Comparison of ENCODE assay signal across 8 mouse cellular contexts in genomic region chr9:56938374-56938773, GRCm38 (mm10). TPM values are rescaled to one million over a fixed set of nuclear protein-coding genes. Genes with fewer than 3 reads are reported as not detected.
A peak's percentile ranks its signal among the peaks of the same experiment; 100 is the strongest.
DNase-seq lines count a peak whose midpoint lies in the region; ATAC-seq and TF ChIP-seq lines count a peak whose summit lies in the region.

No protein-coding gene starts in this region.

- peak overlapping the region; percentile 77 for H3ac ChIP-seq in myocyte (ENCODE audit: control insufficient read depth, insufficient read length)

- peak overlapping the region; percentile 74 to 99 (median 99) for H3K4me3 ChIP-seq in CH12.LX (replicated peaks in 1 of 3; ENCODE audit: low read depth in 2 of 3, low read length in 2 of 3, poor library complexity in 1 of 3)
- peak overlapping the region; percentile 99 for H3K4me3 ChIP-seq in bone marrow, adult 2 months (replicated peaks; ENCODE audit: control insufficient read depth, low read depth, low read length)
- peak overlapping the region; percentile 69 to 83 for H3K4me3 ChIP-seq in heart, embryonic 14.5 days (ENCODE audit: control insufficient read depth in 1 of 2, insufficient read depth in 1 of 2, low read depth in 1 of 2, low read length in 2 of 2)
- H3K4me3 ChIP-seq in limb, embryonic 10.5 days, result peak overlapping the region; percentile 83
- peak overlapping the region; percentile 93 for H3K4me3 ChIP-seq in myocyte

- TF ChIP-seq POLR2A in CH12.LX (IDR thresholded peaks at IDR 0.05; ENCODE audit: low read depth, low read length) (no peak), myocyte (IDR thresholded peaks at IDR 0.05; ENCODE audit: insufficient read length, low read depth) (no peak)
- no peak for TF ChIP-seq POLR2A in bone marrow, adult 2 months (IDR thresholded peaks at IDR 0.05; ENCODE audit: borderline replicate concordance, control insufficient read depth, low read depth, low read length)

- H3K9me3 ChIP-seq in CH12.LX (replicated peaks; ENCODE audit: low read length), result peaks cover 5% of the 10 kb centered on the region
- no peaks in the 10 kb centered on the region for H3K9me3 ChIP-seq in heart, embryonic 14.5 days (ENCODE audit: control insufficient read depth, low read length)
- H3K9me3 ChIP-seq in limb, embryonic 10.5 days (replicated peaks), result no peaks in the 10 kb centered on the region

- WGBS in bone marrow, adult 2 months, result under 1% methylated on average over 7 of the region's 7 CpGs
- WGBS in heart, embryonic 14.5 days, result under 1% methylated on average over 7 of the region's 7 CpGs
- under 1% methylated on average over 7 of the region's 7 CpGs for WGBS in limb, embryonic 10.5 days

- H3K4me2 ChIP-seq in CH12.LX (ENCODE audit: insufficient read depth, low read depth, poor library complexity, severe bottlenecking), result peak overlapping the region; percentile 84
- peak overlapping the region; percentile 85 for H3K4me2 ChIP-seq in heart, embryonic 14.5 days (ENCODE audit: low read length)
- peak overlapping the region; percentile 77 for H3K4me2 ChIP-seq in myocyte (ENCODE audit: low read depth)

- no peak overlapping the region for H3K27ac ChIP-seq in CH12.LX (ENCODE audit: insufficient read depth, low read depth)
- no peak overlapping the region for H3K27ac ChIP-seq in bone marrow, adult 2 months (ENCODE audit: control insufficient read depth, insufficient read depth, low read depth, low read length, poor library complexity)
- peak overlapping the region; percentile 46 to 88; a peak in 3 of 4 replicates for H3K27ac ChIP-seq in heart, embryonic 14.5 days (replicated peaks in 1 of 2; ENCODE audit: control insufficient read depth in 1 of 2, insufficient read depth in 1 of 2, low read depth in 2 of 2, low read length in 2 of 2)
- H3K27ac ChIP-seq in limb, embryonic 10.5 days, result peak overlapping the region; percentile 87; the same call in 1 of the 2 replicates

- TF ChIP-seq EP300 in CH12.LX (IDR thresholded peaks at IDR 0.05; ENCODE audit: low read length), result no peak

- dilution Hi-C loops in CH12.LX (cut with MboI; ENCODE audit: extremely low pct_ligation_motif_present, extremely low pct_unique_long_range_greater_than_20kb, low sequenced_read_pairs), result no loop called here

- no peak for TF ChIP-seq RAD21 in CH12.LX (IDR thresholded peaks at IDR 0.05; ENCODE audit: low read depth, low read length)

- H3K79me2 ChIP-seq in CH12.LX (replicated peaks; ENCODE audit: control insufficient read depth, extremely low read depth, insufficient read depth, poor library complexity, severe bottlenecking) (peaks cover 28% of the 10 kb centered on the region), myocyte (ENCODE audit: control insufficient read depth, insufficient read depth) (peaks cover 30% of the 10 kb centered on the region)

- no peak for DNase-seq in CH12.LX (ENCODE audit: extremely low read depth)
- no peak for DNase-seq in limb, embryonic 10.5 days (ENCODE audit: low spot score)
- no peak for DNase-seq in right cerebral cortex, adult 18-20 months
- DNase-seq in yolk sac, embryonic 10.5 days (ENCODE audit: low spot score), result no peak

- peaks cover 5 to 23% of the 10 kb centered on the region in 2 experiments for H3K4me1 ChIP-seq in CH12.LX (ENCODE audit: control insufficient read depth in 1 of 2, insufficient read depth in 2 of 2)
- peaks cover 2% of the 10 kb centered on the region for H3K4me1 ChIP-seq in bone marrow, adult 2 months (ENCODE audit: control insufficient read depth, insufficient read depth, low read length)
- peaks cover 2 to 14% of the 10 kb centered on the region in 2 experiments; a peak in 1 of 4 replicates for H3K4me1 ChIP-seq in heart, embryonic 14.5 days (ENCODE audit: control insufficient read depth in 2 of 2, insufficient read depth in 2 of 2, low read length in 2 of 2)
- H3K4me1 ChIP-seq in limb, embryonic 10.5 days, result peaks cover 18% of the 10 kb centered on the region; the same call in 1 of the 2 replicates

- in situ Hi-C loops in CH12.LX (cut with MboI; ENCODE audit: low pct_ligation_motif_present, low pct_unique_long_range_greater_than_20kb, low sequenced_read_pairs), result loop anchor here (5.0 kb wide), 2 partner anchors 36 to 204 kb away; no protein-coding TSS in a partner anchor

- ATAC-seq in heart, embryonic 14.5 days (ENCODE audit: insufficient number of reproducible peaks, insufficient read depth, low FRiP score, low read depth), result no peak
- ATAC-seq in frontal cortex, adult (ENCODE audit: low TSS enrichment), result no peak

- peak overlapping the region; percentile 95 for H3K9ac ChIP-seq in CH12.LX (ENCODE audit: insufficient read depth, low read depth)
- peak overlapping the region; percentile 89 for H3K9ac ChIP-seq in heart, embryonic 14.5 days (ENCODE audit: low read length)

- no peak for TF ChIP-seq CTCF in CH12.LX (conservative IDR thresholded peaks at IDR 0.05 in 1 of 2, IDR thresholded peaks at IDR 0.05 in 1 of 2; ENCODE audit: low read depth in 2 of 2, low read length in 2 of 2)
- TF ChIP-seq CTCF in bone marrow, adult 2 months (IDR thresholded peaks at IDR 0.05; ENCODE audit: control insufficient read depth, insufficient read depth, low read length), result no peak

- peaks cover 0 to 32% of the 10 kb centered on the region in 2 experiments for H3K36me3 ChIP-seq in CH12.LX (replicated peaks in 1 of 2; ENCODE audit: control insufficient read depth in 1 of 2, insufficient read depth in 1 of 2, low read length in 1 of 2)
- H3K36me3 ChIP-seq in heart, embryonic 14.5 days (ENCODE audit: control insufficient read depth, insufficient read depth, low read length), result no peaks in the 10 kb centered on the region
- peaks cover 11% of the 10 kb centered on the region; the same call in 1 of the 2 replicates for H3K36me3 ChIP-seq in limb, embryonic 10.5 days
- peaks cover 4% of the 10 kb centered on the region for H3K36me3 ChIP-seq in myocyte (ENCODE audit: control insufficient read depth, insufficient read depth)

- H3K27me3 ChIP-seq in CH12.LX (replicated peaks) (no peaks in the 10 kb centered on the region), myocyte (ENCODE audit: control insufficient read depth, insufficient read depth, insufficient read length) (no peaks in the 10 kb centered on the region)
- H3K27me3 ChIP-seq in heart, embryonic 14.5 days (ENCODE audit: control insufficient read depth, insufficient read depth, low read length), result no peaks in the 10 kb centered on the region
- H3K27me3 ChIP-seq in limb, embryonic 10.5 days (ENCODE audit: low read depth, poor library complexity, severe bottlenecking), result no peaks in the 10 kb centered on the region

TF ChIP-seq in CH12.LX, 34 proteins besides CTCF, POLR2A, EP300 and RAD21:
- TF ChIP-seq BHLHE40 (IDR thresholded peaks at IDR 0.05; ENCODE audit: low read depth, low read length) (peak; percentile 66; the same call in 1 of the 2 replicates), MYC (IDR thresholded peaks at IDR 0.05; ENCODE audit: low read depth, low read length) (peak; percentile 10; the same call in 1 of the 2 replicates), RCOR1 (conservative IDR thresholded peaks at IDR 0.05; ENCODE audit: low read depth, low read length) (no peak)

TF ChIP-seq in myocyte, 11 proteins besides CTCF, POLR2A, EP300 and RAD21 (continues in another document):
- no peak for TF ChIP-seq MYOD1 (IDR thresholded peaks at IDR 0.05; ENCODE audit: control insufficient read depth in 1 of 3, insufficient read length in 2 of 3, low read depth in 2 of 3)
- TF ChIP-seq TCF12 (IDR thresholded peaks at IDR 0.05; ENCODE audit: insufficient read depth, poor library complexity, severe bottlenecking), result no peak
- no peak for TF ChIP-seq SRF (IDR thresholded peaks at IDR 0.05; ENCODE audit: control insufficient read depth, insufficient read length, low read depth)
- no peak for TF ChIP-seq E2F4 (IDR thresholded peaks at IDR 0.05; ENCODE audit: insufficient read depth)
- TF ChIP-seq MYOG (IDR thresholded peaks at IDR 0.05; ENCODE audit: control insufficient read depth in 1 of 3, insufficient read depth in 1 of 3, insufficient read length in 2 of 3, low read depth in 2 of 3), result no peak
- TF ChIP-seq POLR2AphosphoS2 (IDR thresholded peaks at IDR 0.05; ENCODE audit: insufficient read length, low read depth), result no peak

RNA-seq across cellular contexts. Expression of gene Imp3, which starts 1.1 kb away (rescaled TPM):
- total RNA-seq in CH12.LX (2012; rRNA removed) (196 and 197 TPM in 2 replicates), CH12.LX (2014; rRNA removed) (134 and 165 TPM in 2 replicates)
- polyA plus RNA-seq in CH12.LX (2012; ENCODE audit: insufficient read length, low read depth) (134 and 154 TPM in 2 replicates), myocyte (2012; fragmentation: generic; extraction: Trizol) (142 TPM)
- 36.0 and 83.1 TPM in 2 replicates for polyA plus RNA-seq in bone marrow, adult 2 months (2011; ENCODE audit: insufficient read depth, insufficient read length, low replicate concordance, missing spikeins)
- 60.0 and 70.5 TPM in 2 replicates for polyA plus RNA-seq in heart, embryonic 14.5 days (2014; fragmentation: Nextera tagmentation; extraction: Ambion mirVana)
- polyA plus RNA-seq in limb, embryonic 10.5 days (2016; fragmentation: Nextera tagmentation; extraction: Ambion mirVana), result 70.5 and 77.9 TPM in 2 replicates

RNA-seq across cellular contexts. Expression of gene Snx33, which starts 10.2 kb away (rescaled TPM):
- 2.6 and 3.2 TPM in 2 replicates for total RNA-seq in CH12.LX (2012; rRNA removed)
- 1.4 and 1.7 TPM in 2 replicates for total RNA-seq in CH12.LX (2014; rRNA removed)
- polyA plus RNA-seq in CH12.LX (2012; ENCODE audit: insufficient read length, low read depth), result 2.2 and 2.6 TPM in 2 replicates
- 2.4 and 3.4 TPM in 2 replicates for polyA plus RNA-seq in bone marrow, adult 2 months (2011; ENCODE audit: insufficient read depth, insufficient read length, low replicate concordance, missing spikeins)
- 5.5 and 5.9 TPM in 2 replicates for polyA plus RNA-seq in heart, embryonic 14.5 days (2014; fragmentation: Nextera tagmentation; extraction: Ambion mirVana)
- polyA plus RNA-seq in limb, embryonic 10.5 days (2016; fragmentation: Nextera tagmentation; extraction: Ambion mirVana), result 9.3 and 11.6 TPM in 2 replicates
- polyA plus RNA-seq in myocyte (2012; fragmentation: generic; extraction: Trizol), result 9.4 TPM

RNA-seq across cellular contexts. Expression of gene Snupn, which starts 12.3 kb away (rescaled TPM):
- 21.2 and 22.3 TPM in 2 replicates for total RNA-seq in CH12.LX (2012; rRNA removed)
- total RNA-seq in CH12.LX (2014; rRNA removed), result 25.1 and 27.3 TPM in 2 replicates
- 18.3 and 21.8 TPM in 2 replicates for polyA plus RNA-seq in CH12.LX (2012; ENCODE audit: insufficient read length, low read depth)
- 5.2 and 14.9 TPM in 2 replicates for polyA plus RNA-seq in bone marrow, adult 2 months (2011; ENCODE audit: insufficient read depth, insufficient read length, low replicate concordance, missing spikeins)
- polyA plus RNA-seq in heart, embryonic 14.5 days (2014; fragmentation: Nextera tagmentation; extraction: Ambion mirVana), result 16.4 and 18.8 TPM in 2 replicates
- 27.0 and 31.6 TPM in 2 replicates for polyA plus RNA-seq in limb, embryonic 10.5 days (2016; fragmentation: Nextera tagmentation; extraction: Ambion mirVana)
- 12.8 TPM for polyA plus RNA-seq in myocyte (2012; fragmentation: generic; extraction: Trizol)

RNA-seq across cellular contexts. Expression of gene Ptpn9, which starts 56.3 kb away (rescaled TPM):
- 10.4 and 11.3 TPM in 2 replicates for total RNA-seq in CH12.LX (2012; rRNA removed)
- total RNA-seq in CH12.LX (2014; rRNA removed), result 10.4 and 10.9 TPM in 2 replicates
- polyA plus RNA-seq in CH12.LX (2012; ENCODE audit: insufficient read length, low read depth), result 17.7 and 21.3 TPM in 2 replicates
- polyA plus RNA-seq in bone marrow, adult 2 months (2011; ENCODE audit: insufficient read depth, insufficient read length, low replicate concordance, missing spikeins), result 3.3 and 6.0 TPM in 2 replicates
- 22.6 and 24.9 TPM in 2 replicates for polyA plus RNA-seq in heart, embryonic 14.5 days (2014; fragmentation: Nextera tagmentation; extraction: Ambion mirVana)
- 24.6 and 27.6 TPM in 2 replicates for polyA plus RNA-seq in limb, embryonic 10.5 days (2016; fragmentation: Nextera tagmentation; extraction: Ambion mirVana)
- 16.1 TPM for polyA plus RNA-seq in myocyte (2012; fragmentation: generic; extraction: Trizol)

Comparison
In these comparisons a context has a peak if more than half of its experiments do, and no peak if none do; other contexts are left out.
1. H3K27ac ChIP-seq: peak in heart, embryonic 14.5 days (2 of 2) and limb, embryonic 10.5 days (single experiment); none in CH12.LX (single experiment) and bone marrow, adult 2 months (single experiment).
2. Peak in every context shown above with its lines, with median percentiles within 50 percentile points of each other: H3K4me2 ChIP-seq and H3K4me3 ChIP-seq.